Mouse (Mus musculus): ENCODE results near the gene Calhm1.
"Not testable (repeated sequence)": the region's sequence is repeated elsewhere in the genome, so short reads cannot be mapped to it uniquely, and the experiment has no call there.

Calhm1 gene

DNA sequence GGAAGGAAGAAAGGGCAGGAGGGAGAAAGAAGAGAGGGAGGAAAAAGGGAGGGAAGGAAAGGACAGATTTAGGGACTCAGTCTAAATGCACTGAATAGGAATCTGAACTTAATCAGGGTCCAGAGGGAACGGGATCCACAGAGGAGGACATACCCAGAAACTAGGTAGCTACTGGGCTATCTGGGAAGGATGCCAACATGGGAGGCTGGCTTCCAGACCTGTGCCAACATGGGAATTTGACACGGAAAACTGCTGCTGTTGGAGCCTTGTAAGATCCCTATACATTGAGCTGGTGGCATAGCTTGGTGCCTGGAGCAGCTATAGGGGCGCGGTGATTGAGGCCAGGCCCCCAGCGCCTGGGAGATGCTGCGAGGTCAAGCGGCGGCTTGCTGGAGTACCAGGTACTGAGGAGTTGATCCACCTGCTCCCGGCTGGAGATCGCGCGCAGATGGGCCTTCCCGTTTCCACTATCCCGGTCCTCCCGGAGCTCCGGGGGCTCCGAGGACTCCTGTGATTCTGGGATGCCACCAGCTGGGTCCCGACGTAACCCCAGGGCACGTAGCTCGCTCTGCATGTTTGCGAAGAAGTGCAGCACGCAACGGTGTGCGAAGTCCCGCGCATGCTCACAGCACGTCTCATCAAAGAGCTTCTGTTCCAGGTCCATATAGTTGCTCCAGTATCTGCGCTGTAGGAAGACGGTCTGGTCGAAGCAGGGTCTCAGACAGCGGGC lies 7.4 kb upstream of the Calhm1 start:
- DNase-seq, result peak in 1 of 2 experiments; percentile 28

DNA sequence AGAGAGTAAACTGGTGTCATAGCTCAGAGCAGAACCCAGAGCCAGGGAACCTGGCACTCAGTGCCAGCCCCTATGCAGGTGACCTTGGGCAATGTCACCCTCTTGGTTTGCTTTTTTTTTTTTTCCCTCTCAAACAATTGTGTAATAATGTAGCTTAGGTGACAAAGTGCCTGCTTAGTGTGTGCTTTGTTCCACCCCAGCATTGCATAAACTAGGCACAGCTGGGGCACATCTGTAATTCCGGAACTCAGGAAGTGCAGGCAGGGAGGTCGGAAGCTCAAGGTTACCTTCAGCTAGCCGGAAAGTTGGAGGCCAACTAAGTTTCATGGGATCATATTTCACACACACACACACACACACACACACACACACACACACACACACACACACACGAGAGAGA lies 5.8 kb upstream of the Calhm1 start:
- peak in 1 of 2 experiments; percentile 59 for DNase-seq

DNA sequence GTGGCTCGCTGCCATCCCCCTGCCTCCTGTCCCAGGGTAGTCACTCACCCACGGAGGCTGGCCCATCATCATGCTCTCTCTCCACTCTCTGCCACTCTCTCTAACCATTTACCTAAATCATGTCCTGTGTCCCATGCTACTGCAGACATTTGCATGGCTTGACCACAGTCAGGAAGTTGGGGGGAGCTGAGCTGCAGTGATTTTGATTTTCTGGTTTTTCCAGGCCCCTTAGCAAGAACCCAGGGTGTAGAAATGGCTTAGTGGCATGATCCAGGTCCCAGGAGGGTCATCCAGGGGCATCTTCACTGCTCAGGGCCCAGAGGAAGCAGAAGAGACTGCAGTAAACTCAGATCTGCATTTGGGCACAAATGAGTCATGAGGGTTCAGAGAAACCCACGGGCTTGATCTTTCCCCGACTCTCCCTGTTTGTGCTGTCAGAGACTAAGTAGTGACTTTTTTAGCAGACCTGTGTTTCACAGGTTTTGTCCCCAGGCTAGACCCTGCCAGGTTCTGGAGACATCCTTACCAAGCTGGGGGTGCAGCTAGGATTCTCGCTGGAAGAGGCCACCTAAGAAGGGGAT lies 4.3 kb upstream of the Calhm1 start:
- DNase-seq, result no peak

DNA sequence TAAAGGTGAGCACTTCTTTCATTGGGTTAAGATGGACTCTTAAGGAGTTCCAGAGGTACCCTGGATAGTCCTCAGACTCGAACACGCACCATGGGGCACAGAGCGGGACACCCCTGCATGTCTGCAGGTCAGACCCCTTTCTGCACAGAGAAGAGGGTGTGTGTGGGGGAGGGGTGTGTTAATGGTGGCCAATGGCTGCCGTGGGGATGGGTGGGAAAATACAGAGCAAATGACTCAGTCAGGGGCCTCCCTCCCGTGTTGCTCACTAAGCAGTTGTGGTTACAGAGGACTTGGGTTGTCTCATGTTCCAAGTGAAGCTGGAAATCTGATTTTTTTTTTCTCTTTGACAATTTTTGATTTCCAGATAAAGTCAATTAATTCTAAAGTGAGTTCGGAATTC lies 1.6 kb downstream of the Calhm1 start:
- no peak for DNase-seq

DNA sequence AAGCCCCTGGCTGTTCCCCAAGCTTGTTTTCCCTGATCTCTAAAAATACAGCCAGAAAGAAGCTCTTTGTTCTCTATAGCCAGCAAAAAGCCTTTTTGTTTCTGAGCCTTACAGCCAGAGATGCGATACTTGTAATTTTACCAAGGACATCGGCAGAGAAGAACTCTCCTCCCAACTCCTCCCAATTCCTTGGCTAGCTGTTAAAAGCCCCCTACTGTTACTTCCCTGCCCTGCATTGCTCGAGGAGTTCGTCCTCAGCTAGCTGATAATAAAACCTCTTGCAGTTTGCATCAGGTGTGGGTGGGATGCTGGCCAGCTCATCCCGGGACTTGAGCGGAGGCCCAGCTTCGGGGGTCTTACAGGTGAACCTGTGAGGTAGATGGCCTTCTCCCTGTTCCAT lies 4.4 kb downstream of the Calhm1 start:
- DNase-seq, result not testable (repeated sequence)

DNA sequence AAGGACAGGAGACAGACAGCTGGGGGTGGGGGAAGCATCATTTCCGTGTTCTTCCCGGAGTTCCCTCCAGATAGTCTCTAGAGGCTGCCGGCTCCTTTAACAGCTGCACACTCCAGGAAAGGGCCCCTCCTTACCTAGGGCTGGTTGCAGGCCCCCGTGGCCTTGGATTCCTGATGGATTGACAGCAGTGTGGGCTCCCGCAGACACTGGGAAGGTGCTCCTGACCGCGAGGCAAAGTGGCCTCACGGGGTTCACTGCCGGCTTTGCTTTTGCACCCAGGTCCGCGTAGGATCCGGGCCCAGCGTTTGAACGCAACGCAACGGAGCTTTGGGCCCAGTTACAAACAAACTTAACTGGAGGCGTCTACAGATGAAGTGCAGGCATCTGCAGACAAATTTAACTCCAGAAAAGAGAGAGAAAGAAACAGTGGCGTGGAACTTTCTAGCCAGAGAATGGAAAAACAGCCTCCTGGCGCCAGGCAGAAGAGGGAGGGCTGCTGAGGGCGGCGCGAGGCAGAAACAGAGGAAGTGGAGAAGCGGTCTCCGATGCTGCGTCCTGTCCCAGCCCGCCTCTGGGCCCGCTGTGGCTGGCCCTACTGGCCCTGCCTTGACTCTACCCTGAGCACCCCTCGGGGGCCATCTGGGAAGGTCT lies 6.2 kb downstream of the Calhm1 start, which contains the start of gene Calhm2:
TSS of gene Calhm2 (minus strand) at position 524 of the 651 bp plus-strand sequence.
- DNase-seq, result peak; percentile 53 to 68

DNA sequence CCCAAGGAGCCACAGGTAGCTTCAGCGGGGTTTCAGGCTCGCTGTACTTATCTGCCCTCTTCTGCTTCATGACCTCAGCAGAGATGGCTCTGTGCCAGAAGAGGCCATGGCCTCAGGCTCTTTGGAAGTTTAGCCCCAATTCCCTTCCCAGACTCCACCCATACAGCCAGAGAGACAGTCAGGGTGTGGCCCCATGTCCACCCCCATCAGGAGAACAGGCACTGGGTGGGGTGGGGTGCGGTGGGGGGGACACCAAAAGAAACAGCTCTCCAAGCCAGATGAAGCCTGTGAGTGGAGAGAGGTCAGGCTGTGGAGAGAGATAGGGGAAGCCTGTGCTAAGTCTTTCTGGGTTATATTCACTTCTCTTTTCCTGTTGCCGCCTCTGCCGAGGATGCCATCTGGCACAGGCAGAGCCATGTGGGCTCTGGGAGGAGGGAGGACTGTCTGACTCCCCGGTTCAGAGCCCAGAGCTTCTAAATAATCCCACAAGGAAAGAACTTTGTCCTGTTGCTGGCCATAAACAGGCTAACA lies 6.9 kb downstream of the Calhm1 start:
- peak; percentile 71 to 73 for DNase-seq

DNA sequence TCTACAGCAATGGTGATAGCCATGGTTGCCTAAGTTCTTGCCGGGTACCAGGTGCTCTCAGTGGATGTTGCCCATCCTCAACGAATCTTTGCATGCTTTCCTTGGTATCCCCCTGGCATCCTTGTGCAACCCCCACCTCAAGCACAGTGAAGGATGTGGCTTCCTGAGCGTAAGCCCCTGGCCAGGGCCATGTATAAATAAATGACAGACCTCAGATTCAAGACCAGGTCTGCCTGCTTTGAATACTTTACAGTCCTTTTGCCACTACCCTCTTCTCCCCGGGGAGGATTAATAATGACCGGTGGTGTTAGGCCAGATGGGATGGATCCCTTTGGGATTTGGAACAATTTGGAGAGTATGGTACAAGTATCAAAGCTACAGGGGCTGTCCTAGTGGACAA lies 7.9 kb downstream of the Calhm1 start:
- DNase-seq, result no peak

DNA sequence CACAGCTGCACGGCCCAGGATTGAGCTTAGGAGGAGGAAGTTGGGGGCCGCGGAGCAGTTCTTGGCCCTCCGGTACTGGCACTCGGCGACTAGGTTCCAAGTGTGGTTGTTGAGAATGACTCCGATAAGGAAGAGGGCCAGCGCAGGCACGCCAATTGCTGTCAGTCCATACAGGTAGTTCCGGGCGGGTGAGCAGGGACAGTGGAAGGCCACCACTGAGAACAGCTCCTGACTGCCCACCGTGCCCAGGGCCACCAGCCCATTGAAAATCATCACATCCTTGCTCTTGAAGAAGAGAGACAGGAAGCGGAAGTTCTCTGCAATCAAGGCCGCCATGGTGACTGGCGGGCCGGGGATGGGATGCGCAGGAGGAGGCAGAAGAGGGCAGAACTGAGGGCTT lies 8.5 kb downstream of the Calhm1 start:
- DNase-seq, result no peak

DNA sequence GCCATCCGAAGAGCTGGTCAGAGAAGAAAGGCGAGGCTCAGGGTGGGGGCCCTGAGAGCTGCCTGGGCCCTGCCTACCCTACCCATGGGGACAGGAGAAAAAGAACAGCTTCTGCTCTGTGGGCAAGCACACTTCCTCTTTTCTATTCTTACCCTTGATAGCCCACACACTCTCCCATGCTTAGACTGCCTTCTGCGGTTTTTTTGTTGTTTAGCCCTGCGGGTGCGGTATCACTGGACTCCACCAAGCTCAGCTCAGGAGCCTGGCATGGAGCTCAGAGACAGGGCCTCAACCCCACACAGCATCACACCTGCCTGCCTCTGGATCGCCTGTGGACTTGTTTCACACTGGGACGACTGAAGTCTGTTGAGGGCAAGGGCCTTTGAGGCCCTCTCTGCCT lies 10.9 kb downstream of the Calhm1 start:
- DNase-seq, result no peak

DNA sequence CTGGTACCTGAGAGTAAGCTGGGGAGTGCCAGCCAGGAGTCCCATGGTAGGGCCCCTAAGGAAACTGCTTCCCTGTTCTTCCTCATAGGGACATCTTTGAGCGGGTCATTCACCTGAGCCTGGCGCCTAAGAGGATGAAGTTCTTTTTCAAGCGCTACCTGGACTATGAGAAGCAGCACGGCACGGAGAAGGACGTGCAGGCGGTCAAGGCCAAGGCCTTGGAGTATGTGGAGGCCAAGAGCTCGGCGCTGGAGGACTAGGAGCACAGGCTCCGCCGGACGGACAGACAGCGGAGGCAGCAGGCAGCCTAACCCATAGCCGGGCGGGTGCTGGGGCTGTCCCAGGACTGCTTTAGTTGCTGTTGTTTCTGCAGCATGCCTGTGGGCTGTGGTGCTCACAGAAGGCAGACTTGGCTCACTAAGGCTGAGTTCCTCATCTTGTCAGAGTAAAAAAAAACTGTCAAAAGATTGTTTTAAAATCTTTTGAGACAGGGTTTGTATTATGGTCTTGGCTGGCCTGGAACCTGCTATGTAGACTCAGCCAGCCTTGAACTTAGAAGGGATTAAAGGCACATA lies 13.4 kb downstream of the Calhm1 start:
- no peak for DNase-seq

DNA sequence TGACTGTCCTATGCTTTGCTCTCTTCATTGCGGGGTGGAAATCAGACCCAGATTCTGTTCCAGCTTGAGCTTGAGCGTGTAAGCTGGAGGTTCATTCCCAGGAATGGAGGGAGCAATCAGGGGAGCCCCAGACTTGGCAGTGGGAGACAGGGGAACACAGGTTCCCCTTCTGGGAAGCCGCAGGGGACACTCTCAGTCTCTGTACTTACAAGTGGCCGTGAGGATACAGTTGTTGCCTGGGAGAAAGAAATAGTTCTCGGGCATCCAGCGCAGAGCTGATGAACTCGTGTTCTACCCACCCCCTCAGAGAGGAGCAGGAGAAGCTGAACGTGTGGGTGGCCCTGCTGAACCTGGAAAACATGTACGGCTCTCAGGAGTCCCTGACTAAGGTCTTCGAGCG lies 15.2 kb downstream of the Calhm1 start:
- DNase-seq, result no peak

DNA sequence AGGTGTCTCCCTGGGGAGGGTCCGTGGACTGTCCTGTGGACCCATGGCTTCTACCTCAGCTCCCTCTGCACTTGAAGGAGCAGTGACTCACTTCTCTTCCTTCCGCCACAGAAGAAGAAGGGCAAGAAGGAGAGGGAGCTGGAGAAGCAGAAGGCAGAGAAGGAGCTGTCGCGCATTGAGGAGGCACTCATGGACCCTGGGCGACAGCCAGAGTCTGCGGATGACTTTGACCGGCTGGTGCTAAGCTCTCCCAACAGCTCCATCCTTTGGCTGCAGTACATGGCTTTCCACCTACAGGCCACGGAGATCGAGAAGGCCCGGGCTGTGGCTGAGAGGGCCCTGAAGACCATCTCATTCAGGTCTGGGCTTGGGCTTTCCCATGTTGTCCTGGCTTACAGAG lies 15.9 kb downstream of the Calhm1 start:
- no peak for DNase-seq

DNA sequence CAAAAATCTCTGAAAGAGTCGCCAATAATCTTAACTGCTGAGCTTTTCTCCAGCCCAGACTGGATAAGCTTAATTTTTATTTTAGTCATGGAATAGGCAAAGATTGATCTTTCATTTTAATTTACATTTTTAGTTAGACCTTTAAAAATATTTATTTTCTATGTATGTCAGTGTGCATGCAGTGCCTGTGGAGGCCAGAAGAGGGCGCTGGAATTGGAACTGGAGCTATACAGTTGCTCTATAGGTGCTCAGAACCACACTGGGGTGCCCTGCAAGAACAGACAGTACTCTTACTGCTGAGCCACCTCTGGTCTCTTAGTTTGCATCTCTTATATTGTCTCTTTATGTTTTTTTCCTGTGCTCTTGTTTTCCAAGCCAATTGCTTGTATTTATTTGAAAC lies 21.3 kb downstream of the Calhm1 start:
- peak in 1 of 2 experiments; percentile 63 for DNase-seq

DNA sequence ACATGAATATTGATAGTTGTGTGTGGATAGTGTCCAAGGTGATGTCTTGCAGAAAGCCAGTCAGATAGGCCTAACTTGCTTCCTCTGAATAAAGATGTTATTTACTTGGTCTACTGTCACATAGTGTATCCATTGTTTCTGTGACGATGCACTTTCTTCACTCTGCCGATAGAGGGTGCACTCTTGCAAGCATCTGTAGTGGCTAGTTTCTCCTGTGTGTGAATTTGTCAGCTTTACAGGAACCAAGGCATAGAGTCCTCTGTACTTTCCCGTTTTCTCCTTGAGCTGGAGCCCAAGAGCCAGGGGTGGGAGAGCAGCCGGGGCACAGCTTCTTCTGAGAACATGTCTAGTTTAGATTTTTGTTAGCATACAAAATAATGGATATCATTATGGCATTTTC lies 23.0 kb downstream of the Calhm1 start:
- DNase-seq, result no peak

DNA sequence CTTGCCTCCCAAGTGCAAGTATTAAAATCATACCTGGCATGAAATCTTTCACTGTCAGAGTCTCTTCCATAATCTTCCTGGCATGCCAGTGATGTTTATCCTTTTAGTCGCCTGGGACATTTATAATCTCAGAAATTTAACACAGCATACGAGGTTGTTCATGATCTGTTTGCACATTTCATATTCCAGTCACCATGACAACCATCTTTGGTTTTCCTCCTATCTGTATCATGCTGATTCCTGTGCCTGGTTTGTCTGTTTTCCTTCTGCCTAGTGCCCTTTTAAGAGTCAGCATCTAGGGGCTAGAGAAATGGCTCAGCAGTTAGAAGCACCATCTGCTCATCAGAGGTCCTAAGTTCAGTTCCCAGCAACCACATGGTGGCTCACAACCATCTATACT lies 25.4 kb downstream of the Calhm1 start:
- no peak for DNase-seq

DNA sequence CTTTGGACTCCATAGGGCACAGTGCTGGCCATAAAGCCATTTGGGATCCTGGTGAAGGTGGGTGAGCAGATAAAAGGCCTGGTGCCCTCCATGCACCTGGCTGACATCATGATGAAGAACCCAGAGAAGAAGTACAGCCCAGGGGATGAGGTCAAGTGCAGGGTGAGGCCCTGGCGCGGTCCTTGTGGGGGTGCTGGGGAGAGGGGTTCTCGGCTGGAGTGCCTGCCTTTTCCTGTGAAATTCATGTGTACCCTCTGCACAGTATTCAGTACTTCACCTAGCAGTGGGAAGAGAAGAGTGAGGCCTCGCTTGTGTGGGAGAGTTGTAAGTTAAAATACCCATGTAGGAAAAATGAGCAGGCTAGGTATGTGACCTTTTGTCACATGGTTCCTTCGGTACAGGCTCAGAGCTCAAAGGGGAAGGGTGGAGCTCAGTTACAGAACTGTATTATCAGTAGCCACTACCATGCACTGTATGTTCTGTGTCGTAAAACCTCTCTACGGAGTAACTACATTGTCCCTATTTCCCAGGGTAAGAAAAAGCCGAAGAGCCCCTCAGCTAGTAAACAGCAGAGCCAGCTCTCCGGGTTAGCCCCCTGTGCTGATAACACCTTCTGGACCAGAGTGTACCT lies 39.3 kb downstream of the Calhm1 start:
- no peak for DNase-seq

DNA sequence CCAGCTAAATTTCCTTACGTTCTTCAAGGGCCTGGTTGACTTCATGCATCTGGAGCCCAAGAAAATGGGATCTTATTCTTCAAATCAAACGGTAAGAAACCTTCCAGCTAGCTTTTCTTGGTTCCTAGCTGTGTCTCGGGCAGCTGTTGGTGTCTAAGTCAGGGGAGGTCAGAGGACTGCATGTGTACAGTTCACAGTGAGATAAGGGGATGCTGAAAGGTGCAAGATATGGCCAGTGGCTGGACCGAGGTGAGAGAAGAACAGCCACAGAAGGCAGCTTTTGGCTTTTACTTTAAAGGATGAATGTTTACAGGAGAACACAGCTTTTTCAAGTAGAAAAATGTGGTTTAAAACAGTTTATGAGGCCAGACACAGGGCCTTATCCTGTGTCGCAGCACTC lies 43.0 kb downstream of the Calhm1 start:
- no peak for DNase-seq

Measured in kidney, postnatal 25 days (tissue).